Mouse (Mus musculus): ENCODE results near the gene Strbp.

DNA sequence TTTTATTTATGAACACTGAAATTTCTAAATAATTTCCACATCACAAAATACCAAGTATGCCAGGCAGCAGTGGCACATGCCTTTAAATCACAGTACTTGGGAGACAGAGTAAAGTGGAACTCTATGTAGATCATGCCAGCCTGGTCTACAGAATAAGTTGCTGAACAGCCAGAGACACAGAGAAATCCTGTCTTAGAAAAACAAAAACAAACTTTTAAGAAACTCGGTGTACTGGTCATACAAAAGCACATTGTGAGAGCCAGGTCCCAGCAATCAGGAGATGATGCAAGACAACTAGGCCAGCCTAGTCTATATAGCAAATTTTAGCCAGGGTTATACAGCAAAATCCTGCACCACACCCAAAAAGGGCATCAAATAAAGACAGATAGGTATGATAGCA lies 52.6 kb downstream of the Strbp start:
- TF ChIP-seq CTCF (IDR thresholded peaks at IDR 0.05; ENCODE audit: borderline replicate concordance, insufficient read depth, low read depth, low read length) (no peak), POLR2A (IDR thresholded peaks at IDR 0.05; ENCODE audit: borderline replicate concordance, insufficient read depth, low read length) (no peak)

Data from cerebellum, adult 2 months (tissue).